Mouse (Mus musculus) testis, adult 2 months (tissue): ENCODE data around the gene Fcmr.

ENCODE experiments used
- CTCF ChIP-seq: fragments of 200-500 bp; IDR thresholded peaks from 2 replicates; pipeline ENCODE4 v1.5.1; 2012; ENCODE audit warnings: low read depth, mild to moderate bottlenecking, inconsistent platforms, low read length, moderate library complexity; ENCODE audit not compliant: control insufficient read depth, insufficient read depth, insufficient replicate concordance
- POLR2A ChIP-seq: fragments of 200-500 bp; IDR thresholded peaks from 2 replicates; pipeline ENCODE4 v1.6.1; 2012; ENCODE audit warnings: low read depth, mild to moderate bottlenecking, inconsistent platforms, low read length, moderate library complexity; ENCODE audit not compliant: control insufficient read depth

DNA sequence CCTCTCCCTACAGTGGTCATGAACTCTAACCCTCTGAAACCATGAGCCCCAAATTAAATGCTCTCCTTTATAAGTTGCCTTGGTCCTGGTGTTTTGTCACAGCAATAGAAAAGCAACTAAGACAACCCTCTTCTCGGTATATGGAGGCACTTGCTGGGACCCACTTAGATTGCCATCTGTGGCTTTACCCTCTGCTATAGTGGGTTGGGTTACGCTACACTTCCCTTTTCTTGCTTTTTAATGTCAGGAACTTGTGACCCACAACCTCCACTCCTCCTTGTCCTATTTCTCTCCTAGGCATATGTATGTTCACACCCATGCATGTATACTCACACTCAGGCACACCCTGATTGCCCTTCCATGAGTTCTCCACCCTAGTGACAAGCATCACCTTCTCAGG lies 7.4 kb downstream of the Fcmr start:
- no peak for TF ChIP-seq CTCF
- no peak for TF ChIP-seq POLR2A
